Mouse (Mus musculus): ENCODE results near the gene Gm39566.

The Gm39566 gene

GRCm38 (mm10) chr11:69795168-69795982 is 19.7 kb downstream of the Gm39566 start, which contains the start of gene Chrnb1:
Gene Chrnb1, minus strand, starts transcription at chr11:69795943.
- DNase-seq = peak; percentile 91

GRCm38 (mm10) chr11:69793429-69793828 is 21.7 kb downstream of the Gm39566 start:
- DNase-seq = no peak

GRCm38 (mm10) chr11:69791420-69791819 is 23.7 kb downstream of the Gm39566 start:
- DNase-seq = no peak

- DNase-seq = no peak
Measured at GRCm38 (mm10) chr11:69789431-69789830, 25.7 kb downstream of the Gm39566 start.

GRCm38 (mm10) chr11:69787306-69787705 is 27.8 kb downstream of the Gm39566 start:
- no peak for DNase-seq

- no peak for DNase-seq
Measured at GRCm38 (mm10) chr11:69784793-69785272, 30.3 kb downstream of the Gm39566 start.

GRCm38 (mm10) chr11:69781828-69782227 is 33.3 kb downstream of the Gm39566 start:
- no peak for DNase-seq

- DNase-seq = no peak
Measured at GRCm38 (mm10) chr11:69778985-69779384, 36.1 kb downstream of the Gm39566 start.

- DNase-seq = no peak
Measured at GRCm38 (mm10) chr11:69778258-69778982, 36.7 kb downstream of the Gm39566 start.

- DNase-seq = no peak
Measured at GRCm38 (mm10) chr11:69777504-69778257, 37.4 kb downstream of the Gm39566 start.

GRCm38 (mm10) chr11:69776488-69776887 is 38.6 kb downstream of the Gm39566 start:
- no peak for DNase-seq

- DNase-seq = no peak
Measured at GRCm38 (mm10) chr11:69775716-69776115, 39.4 kb downstream of the Gm39566 start.

- DNase-seq = no peak
Measured at GRCm38 (mm10) chr11:69774961-69775360, 40.1 kb downstream of the Gm39566 start.

- no peak for DNase-seq
Measured at GRCm38 (mm10) chr11:69767625-69767909, 47.5 kb downstream of the Gm39566 start.

- DNase-seq = no peak
Measured at GRCm38 (mm10) chr11:69766872-69767624, 48.0 kb downstream of the Gm39566 start.

GRCm38 (mm10) chr11:69766126-69766609 is 48.9 kb downstream of the Gm39566 start:
- peak; percentile 91 for DNase-seq

- DNase-seq = peak; percentile 55
Measured at GRCm38 (mm10) chr11:69765221-69766125, 49.6 kb downstream of the Gm39566 start, which contains the start of gene Zbtb4. Gene Zbtb4, plus strand, starts transcription at chr11:69765912.

GRCm38 (mm10) chr11:69763551-69763950 is 51.5 kb downstream of the Gm39566 start:
- no peak for DNase-seq

GRCm38 (mm10) chr11:69761868-69762267 is 53.2 kb downstream of the Gm39566 start, which contains the start of gene Slc35g3:
Gene Slc35g3, minus strand, starts transcription at chr11:69761968.
- no peak for DNase-seq
